Mouse (Mus musculus): ENCODE measurements at regions not wholly inside any gene's neighbourhood (a gene's known extent, or its start where the extent isn't known, plus 50 kb on each side); places are given as distances from the start of the nearest gene placed in this dataset.

- 64% methylated on average over 4 of the region's 4 CpGs for WGBS
- Histone ChIP-seq H3K4me3 (no peak overlapping the region), H3K27me3 (no peaks in the 10 kb centered on the region), H3K9ac (no peak overlapping the region), H3K27ac (no peak overlapping the region), H3K36me3 (no peaks in the 10 kb centered on the region), H3K4me2 (replicated peaks) (no peak overlapping the region), H3K9me3 (no peaks in the 10 kb centered on the region), H3K4me1 (peaks cover 12% of the 10 kb centered on the region)
- no peak for ATAC-seq (ENCODE audit: low FRiP score, low read depth)
Observed at GRCm38 (mm10) chr10:14333344-14333743, 212.1 kb downstream of the Adgrg6 start.

GRCm38 (mm10) chr10:14332688-14333117, 212.8 kb downstream of the Adgrg6 start:
- H3K4me3 ChIP-seq: no peak overlapping the region
- H3K4me2 ChIP-seq (replicated peaks): no peak overlapping the region
- H3K9ac ChIP-seq: no peak overlapping the region
- peak; percentile 83 for ATAC-seq (ENCODE audit: low FRiP score, low read depth)
- H3K27ac ChIP-seq: no peak overlapping the region
- no peaks in the 10 kb centered on the region for H3K36me3 ChIP-seq
- no peaks in the 10 kb centered on the region for H3K9me3 ChIP-seq
- 30% methylated on average over 4 of the region's 4 CpGs for WGBS
- peaks cover 12% of the 10 kb centered on the region for H3K4me1 ChIP-seq
- H3K27me3 ChIP-seq: no peaks in the 10 kb centered on the region

GRCm38 (mm10) chr10:14328846-14329245, 216.6 kb downstream of the Adgrg6 start:
- H3K9ac ChIP-seq: no peak overlapping the region
- H3K36me3 ChIP-seq: no peaks in the 10 kb centered on the region
- WGBS: 70% methylated on average over 2 of the region's 2 CpGs
- H3K27ac ChIP-seq: no peak overlapping the region
- H3K4me3 ChIP-seq: no peak overlapping the region
- no peaks in the 10 kb centered on the region for H3K27me3 ChIP-seq
- no peaks in the 10 kb centered on the region for H3K9me3 ChIP-seq
- peaks cover 8% of the 10 kb centered on the region for H3K4me1 ChIP-seq
- H3K4me2 ChIP-seq (replicated peaks): no peak overlapping the region
- no peak for ATAC-seq (ENCODE audit: low FRiP score, low read depth)

- H3K4me2 ChIP-seq (replicated peaks): no peak overlapping the region
- H3K36me3 ChIP-seq: no peaks in the 10 kb centered on the region
- no peaks in the 10 kb centered on the region for H3K4me1 ChIP-seq
- H3K9me3 ChIP-seq: no peaks in the 10 kb centered on the region
- H3K4me3 ChIP-seq: no peak overlapping the region
- no peak overlapping the region for H3K9ac ChIP-seq
- no peak overlapping the region for H3K27ac ChIP-seq
- whole genome bisulfite sequencing: 83% methylated on average over 6 of the region's 6 CpGs
- no peak for ATAC-seq (ENCODE audit: low FRiP score, low read depth)
- no peaks in the 10 kb centered on the region for H3K27me3 ChIP-seq
Observed at GRCm38 (mm10) chr10:14326229-14326628, 219.2 kb downstream of the Adgrg6 start.

GRCm38 (mm10) chr10:14321503-14321902, 224.0 kb downstream of the Adgrg6 start:
- no peaks in the 10 kb centered on the region for H3K9me3 ChIP-seq
- 1% methylated on average over 4 of the region's 4 CpGs for WGBS
- no peaks in the 10 kb centered on the region for H3K27me3 ChIP-seq
- no peak overlapping the region for H3K4me2 ChIP-seq (replicated peaks)
- no peak overlapping the region for H3K4me3 ChIP-seq
- H3K27ac ChIP-seq: no peak overlapping the region
- no peaks in the 10 kb centered on the region for H3K4me1 ChIP-seq
- peak; percentile 36; the same call in 1 of the 2 replicates for ATAC-seq (ENCODE audit: low FRiP score, low read depth)
- H3K9ac ChIP-seq: no peak overlapping the region
- H3K36me3 ChIP-seq: no peaks in the 10 kb centered on the region

GRCm38 (mm10) chr10:14315232-14315631, 230.2 kb downstream of the Adgrg6 start:
- ATAC-seq (ENCODE audit: low FRiP score, low read depth): no peak

GRCm38 (mm10) chr10:14314607-14315006, 230.9 kb downstream of the Adgrg6 start:
- H3K4me1 ChIP-seq: no peaks in the 10 kb centered on the region
- no peak overlapping the region for H3K4me3 ChIP-seq
- H3K4me2 ChIP-seq (replicated peaks): no peak overlapping the region
- H3K9ac ChIP-seq: 0 out of 2 replicates have a peak overlapping the region, but pooled peaks have one; percentile 8
- H3K9me3 ChIP-seq: no peaks in the 10 kb centered on the region
- ATAC-seq (ENCODE audit: low FRiP score, low read depth): no peak
- no peaks in the 10 kb centered on the region for H3K27me3 ChIP-seq
- H3K36me3 ChIP-seq: no peaks in the 10 kb centered on the region
- 39% methylated on average over 4 of the region's 4 CpGs for WGBS
- H3K27ac ChIP-seq: no peak overlapping the region

More at GRCm38 (mm10) chr10:14315232-14315631, 230.2 kb downstream of the Adgrg6 start:
- no peaks in the 10 kb centered on the region for H3K4me1 ChIP-seq
- no peak overlapping the region for H3K4me2 ChIP-seq (replicated peaks)
- no peaks in the 10 kb centered on the region for H3K27me3 ChIP-seq
- no peaks in the 10 kb centered on the region for H3K36me3 ChIP-seq
- WGBS: 92% methylated on average over 7 of the region's 7 CpGs
- H3K27ac ChIP-seq: no peak overlapping the region
- H3K4me3 ChIP-seq: no peak overlapping the region
- no peak overlapping the region for H3K9ac ChIP-seq
- H3K9me3 ChIP-seq: no peaks in the 10 kb centered on the region

GRCm38 (mm10) chr10:14314004-14314581, 231.4 kb downstream of the Adgrg6 start:
- Histone ChIP-seq H3K4me2 (replicated peaks) (no peak overlapping the region), H3K4me3 (no peak overlapping the region), H3K9ac (no peak overlapping the region), H3K27me3 (no peaks in the 10 kb centered on the region), H3K9me3 (no peaks in the 10 kb centered on the region), H3K27ac (no peak overlapping the region), H3K36me3 (no peaks in the 10 kb centered on the region), H3K4me1 (no peaks in the 10 kb centered on the region)
- WGBS: 76% methylated on average over 10 of the region's 10 CpGs
- no peak for ATAC-seq (ENCODE audit: low FRiP score, low read depth)

GRCm38 (mm10) chr10:14312959-14313358, 232.5 kb downstream of the Adgrg6 start:
- H3K27ac ChIP-seq: no peak overlapping the region
- H3K9ac ChIP-seq: no peak overlapping the region
- H3K4me3 ChIP-seq: no peak overlapping the region
- no peaks in the 10 kb centered on the region for H3K27me3 ChIP-seq
- no peaks in the 10 kb centered on the region for H3K36me3 ChIP-seq
- H3K4me1 ChIP-seq: no peaks in the 10 kb centered on the region
- 65% methylated on average over 4 of the region's 4 CpGs for WGBS
- no peak for ATAC-seq (ENCODE audit: low FRiP score, low read depth)
- H3K9me3 ChIP-seq: no peaks in the 10 kb centered on the region
- H3K4me2 ChIP-seq (replicated peaks): no peak overlapping the region

- WGBS: 67% methylated on average over 3 of the region's 3 CpGs
- ATAC-seq (ENCODE audit: low FRiP score, low read depth): no peak
Observed at GRCm38 (mm10) chr10:14311962-14312361, 233.5 kb downstream of the Adgrg6 start.

GRCm38 (mm10) chr10:14306811-14307210, 238.6 kb downstream of the Adgrg6 start:
- Histone ChIP-seq H3K4me2 (replicated peaks) (no peak overlapping the region), H3K9ac (no peak overlapping the region), H3K4me3 (no peak overlapping the region), H3K27ac (no peak overlapping the region), H3K27me3 (no peaks in the 10 kb centered on the region), H3K9me3 (no peaks in the 10 kb centered on the region), H3K36me3 (no peaks in the 10 kb centered on the region), H3K4me1 (no peaks in the 10 kb centered on the region)
- WGBS: 51% methylated on average over 3 of the region's 3 CpGs
- ATAC-seq (ENCODE audit: low FRiP score, low read depth): no peak

More at GRCm38 (mm10) chr10:14311962-14312361, 233.5 kb downstream of the Adgrg6 start:
- Histone ChIP-seq H3K27ac (no peak overlapping the region), H3K36me3 (no peaks in the 10 kb centered on the region), H3K4me3 (no peak overlapping the region), H3K9ac (no peak overlapping the region), H3K27me3 (no peaks in the 10 kb centered on the region), H3K9me3 (no peaks in the 10 kb centered on the region), H3K4me2 (replicated peaks) (no peak overlapping the region), H3K4me1 (no peaks in the 10 kb centered on the region)

GRCm38 (mm10) chr10:14303476-14303875, 242.0 kb downstream of the Adgrg6 start:
- no peaks in the 10 kb centered on the region for H3K27me3 ChIP-seq
- no peaks in the 10 kb centered on the region for H3K36me3 ChIP-seq
- no peaks in the 10 kb centered on the region for H3K9me3 ChIP-seq
- no peak for ATAC-seq (ENCODE audit: low FRiP score, low read depth)
- H3K27ac ChIP-seq: no peak overlapping the region
- no peak overlapping the region for H3K4me3 ChIP-seq
- no peak overlapping the region for H3K9ac ChIP-seq
- H3K4me2 ChIP-seq (replicated peaks): no peak overlapping the region
- H3K4me1 ChIP-seq: no peaks in the 10 kb centered on the region

- H3K4me1 ChIP-seq: no peaks in the 10 kb centered on the region
- H3K27ac ChIP-seq: no peak overlapping the region
- no peak for ATAC-seq (ENCODE audit: low FRiP score, low read depth)
- no peaks in the 10 kb centered on the region for H3K9me3 ChIP-seq
- no peaks in the 10 kb centered on the region for H3K36me3 ChIP-seq
- H3K27me3 ChIP-seq: no peaks in the 10 kb centered on the region
- 78% methylated on average over 4 of the region's 4 CpGs for WGBS
- no peak overlapping the region for H3K9ac ChIP-seq
- no peak overlapping the region for H3K4me2 ChIP-seq (replicated peaks)
- H3K4me3 ChIP-seq: no peak overlapping the region
Observed at GRCm38 (mm10) chr10:14296147-14296546, 249.3 kb downstream of the Adgrg6 start.
